Mouse (Mus musculus) gastrocnemius, adult 18-20 months (tissue): ENCODE measurements around the gene F930015N05Rik. TPM values are rescaled to one million over a fixed set of nuclear protein-coding genes. Genes with fewer than 3 reads are reported as not detected.
A peak's percentile ranks its signal among the peaks of the same experiment; 100 is the strongest.

Source experiments
- DNase-seq: peaks from one replicate; pipeline ENCODE4 v3.0.0; 2021; ENCODE audit warnings: low spot score
- long read RNA-seq, 2 experiments: library from polyadenylated mRNA; stranded (forward); transcript quantifications; one replicate each; pipeline ENCODE4 v2.0.0; 2021
- total RNA-seq, 2 experiments: library from RNA; stranded (reverse); gene quantifications; 2 replicates each; pipeline ENCODE4 v1.2.3; 2021

The F930015N05Rik gene
- not detected for total RNA-seq
- long read RNA-seq, experiment 1, result 0 reads
- long read RNA-seq, experiment 2, result 0 reads

- peak; percentile 1 for DNase-seq
Observed at GRCm38 (mm10) chr11:64436412-64436727, at the start of gene F930015N05Rik. F930015N05Rik (minus strand) TSS chr11:64436653.

- DNase-seq, result no peak
Observed at GRCm38 (mm10) chr11:64481445-64481844, 45.0 kb upstream of the F930015N05Rik start.

GRCm38 (mm10) chr11:64473679-64474078 lies 37.2 kb upstream of the F930015N05Rik start:
- no peak for DNase-seq

DNA sequence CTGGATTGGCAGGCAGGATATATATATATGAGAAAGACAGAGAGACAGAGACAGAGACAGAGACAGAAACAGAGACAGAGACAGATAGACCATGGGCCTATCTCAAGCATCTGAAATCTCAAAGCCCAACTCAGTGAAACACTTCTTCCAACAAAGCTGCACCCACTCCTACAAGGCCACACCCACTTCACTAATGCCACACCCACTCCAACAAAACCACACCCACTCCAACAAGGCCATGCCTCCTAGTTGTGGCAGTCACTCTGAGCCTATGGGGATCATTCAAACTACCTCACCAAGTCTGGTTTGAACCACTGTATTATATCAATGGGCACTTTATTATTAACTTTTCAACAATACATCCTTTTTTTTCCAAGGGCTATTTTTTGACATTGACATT lies 34.2 kb upstream of the F930015N05Rik start:
- no peak for DNase-seq

DNA sequence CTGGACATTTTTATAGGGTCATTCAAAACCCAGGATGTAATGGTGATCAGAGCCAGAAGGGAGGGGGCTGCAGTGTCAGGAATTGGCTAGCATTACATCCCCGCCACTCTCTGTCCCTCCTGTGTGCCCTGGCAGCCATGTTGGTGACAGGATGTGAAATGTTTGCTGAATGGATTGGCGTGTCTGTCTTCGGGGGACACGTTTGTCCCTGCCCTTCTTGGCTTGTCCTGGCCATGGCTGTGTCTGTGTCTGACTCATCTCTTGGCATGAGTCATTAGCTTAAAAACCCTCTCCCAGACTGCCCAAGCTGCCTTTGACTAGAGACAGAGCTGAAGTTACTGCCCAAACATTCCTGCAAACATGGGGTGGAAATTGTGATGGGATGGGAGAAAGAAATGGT lies 32.3 kb upstream of the F930015N05Rik start:
- peak; percentile 13 for DNase-seq

DNA sequence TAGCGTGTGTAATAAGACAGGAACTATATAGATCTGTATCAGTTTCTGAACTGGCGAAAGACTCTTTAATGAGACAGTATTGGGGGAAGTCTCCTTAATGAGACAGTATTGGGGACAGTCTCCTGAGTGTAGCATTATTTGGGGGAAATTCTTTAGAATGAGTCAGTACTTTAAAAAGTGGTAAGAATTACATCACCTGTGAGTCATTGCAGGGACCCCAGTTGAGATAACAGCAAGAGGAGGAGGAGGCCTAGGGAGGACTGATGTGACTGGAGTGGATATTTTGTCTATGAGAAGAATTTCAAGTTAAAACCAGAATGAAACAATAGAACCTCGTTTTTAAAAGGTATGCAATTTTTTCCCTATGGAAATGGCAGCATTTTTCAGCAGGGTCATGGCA lies 25.3 kb upstream of the F930015N05Rik start:
- DNase-seq, result no peak

GRCm38 (mm10) chr11:64448586-64449315 lies 12.3 kb upstream of the F930015N05Rik start:
- DNase-seq, result no peak

GRCm38 (mm10) chr11:64445227-64445626 lies 8.8 kb upstream of the F930015N05Rik start:
- no peak for DNase-seq

- DNase-seq, result no peak
Observed at GRCm38 (mm10) chr11:64442701-64443100, 6.2 kb upstream of the F930015N05Rik start.

DNA sequence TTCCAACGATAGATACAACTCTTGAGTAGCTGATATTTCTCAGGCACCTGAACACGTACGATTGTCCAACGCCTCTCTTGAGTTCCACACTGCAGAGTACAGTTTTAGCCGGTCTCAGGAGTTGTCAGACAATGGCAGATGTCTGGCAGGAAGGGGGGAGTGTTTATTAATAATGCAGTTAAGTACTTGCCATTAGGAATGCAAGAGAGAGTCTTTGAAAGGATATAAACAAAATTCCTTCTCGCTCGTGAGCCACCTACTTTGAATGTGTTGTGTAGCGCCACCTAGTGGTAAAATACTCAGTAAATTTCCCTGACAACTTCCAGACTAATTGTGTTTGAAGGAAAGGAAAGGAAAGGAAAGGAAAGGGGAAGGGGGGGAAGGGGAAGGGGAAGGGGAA lies 5.7 kb upstream of the F930015N05Rik start:
- peak; percentile 58 for DNase-seq

DNA sequence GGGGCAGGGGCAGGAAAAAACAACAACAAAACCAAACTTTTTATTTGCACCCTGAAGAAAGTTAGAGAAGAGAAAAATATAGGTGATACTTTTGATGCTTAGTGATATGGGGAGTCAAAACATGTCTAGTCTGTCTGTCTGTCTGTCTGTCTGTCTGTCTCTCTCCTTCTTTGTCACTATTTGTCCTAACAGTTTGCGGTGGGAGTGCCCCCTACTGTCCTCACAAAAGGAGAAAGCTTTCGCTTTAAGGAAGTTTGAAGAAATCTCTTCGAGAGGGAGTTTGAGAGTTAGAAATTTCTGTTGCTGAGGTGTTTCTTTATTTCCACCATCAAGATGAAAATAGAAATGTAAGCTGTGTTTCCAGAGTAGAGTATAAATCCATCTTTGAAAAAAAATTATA lies 2.5 kb upstream of the F930015N05Rik start:
- no peak for DNase-seq

GRCm38 (mm10) chr11:64437721-64438120 lies 1.3 kb upstream of the F930015N05Rik start:
- DNase-seq, result no peak

GRCm38 (mm10) chr11:64436791-64437298 lies 392 bp upstream of the F930015N05Rik start:
- no peak for DNase-seq

DNA sequence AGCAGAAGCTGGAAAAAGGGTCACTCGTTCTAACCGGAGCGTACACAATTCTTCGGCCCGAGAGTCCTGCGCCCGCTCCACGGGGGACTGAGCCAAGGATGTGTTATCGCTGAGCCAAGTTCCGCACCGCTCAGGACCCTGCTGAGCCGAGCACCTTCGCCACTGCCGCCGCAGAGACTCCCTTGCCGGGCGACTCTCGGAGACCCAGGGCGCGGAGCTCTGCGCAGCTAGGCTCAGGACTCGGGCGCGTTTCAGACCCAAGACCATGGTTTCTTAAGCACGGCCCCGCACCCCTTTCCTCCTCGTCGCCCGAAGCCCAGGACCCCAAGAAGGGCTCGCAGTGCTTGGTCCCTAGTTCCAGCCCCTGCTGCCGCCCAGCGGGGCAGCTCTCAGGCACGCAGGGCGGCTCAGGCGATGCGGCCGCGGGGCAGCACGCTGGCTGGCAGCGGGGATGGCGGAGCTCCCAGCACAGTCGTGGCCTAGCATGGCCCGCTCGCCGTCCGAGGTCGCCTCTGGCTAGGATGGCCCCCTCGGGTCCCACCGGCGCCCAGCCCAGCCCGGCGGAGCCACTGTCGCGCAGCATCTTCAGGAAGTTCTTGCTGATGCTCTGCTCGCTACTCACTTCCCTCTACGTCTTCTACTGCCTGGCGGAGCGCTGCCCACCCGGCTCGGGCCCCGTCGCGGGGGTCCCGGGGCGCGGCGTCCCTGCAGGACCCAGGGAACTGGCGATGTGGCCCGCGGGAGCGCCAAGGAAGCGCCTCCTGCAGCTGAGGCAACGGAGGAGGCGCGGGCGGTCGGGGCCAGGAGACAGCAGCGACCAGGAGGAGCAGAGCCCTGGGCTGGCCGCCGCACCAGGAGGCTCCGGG lies 674 bp downstream of the F930015N05Rik start:
- DNase-seq, result peak; percentile 5

DNA sequence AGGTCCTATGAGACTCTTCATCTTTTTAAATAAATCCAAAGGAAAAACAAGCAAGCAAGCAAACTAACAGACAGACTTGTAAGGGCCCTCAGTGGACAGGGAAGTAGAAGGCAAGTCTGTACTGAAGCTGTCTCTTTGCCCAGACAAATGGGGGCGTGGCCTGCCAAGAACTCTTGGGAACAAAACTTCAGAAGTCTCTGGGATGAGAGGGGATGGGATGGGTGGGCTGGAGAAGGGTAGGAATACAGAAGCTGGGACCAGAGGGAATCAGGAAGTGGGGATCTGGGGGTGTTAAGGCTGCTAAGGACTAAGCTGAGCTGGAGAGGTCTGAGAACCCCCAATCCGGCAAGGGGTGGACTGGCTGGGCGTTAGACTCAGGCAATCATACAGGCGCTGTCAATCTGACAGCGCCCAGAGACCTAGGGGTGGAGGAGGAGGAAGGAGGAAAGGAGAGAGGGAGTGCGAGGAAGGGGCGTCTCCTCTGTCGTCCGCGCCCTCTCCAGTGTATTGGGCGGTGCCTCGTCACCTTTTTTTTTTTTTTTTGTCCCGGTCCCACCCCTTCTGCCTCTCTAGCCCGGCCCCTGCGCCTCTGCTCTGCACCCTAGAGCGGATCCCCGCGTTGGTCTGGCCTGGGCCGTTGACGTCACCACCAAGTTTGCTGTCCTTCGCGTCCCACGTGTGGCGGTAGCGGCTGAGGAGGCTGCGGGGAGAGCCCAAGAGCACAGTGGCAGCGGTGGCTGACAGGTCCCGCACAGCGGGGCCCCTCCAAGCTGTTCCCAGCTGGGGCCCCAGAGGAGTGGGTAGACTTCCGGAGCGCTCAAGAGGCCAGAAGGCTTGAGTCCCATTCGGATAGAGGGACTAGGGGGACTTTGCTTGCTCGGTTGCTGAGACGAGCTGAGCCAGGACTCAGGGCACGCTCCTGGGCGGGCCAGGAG lies 1.6 kb downstream of the F930015N05Rik start, which contains the start of gene Hs3st3a1:
Gene Hs3st3a1 (plus strand): TSS at position 722 of the 935 bp plus-strand sequence.
- peak; percentile 49 for DNase-seq

DNA sequence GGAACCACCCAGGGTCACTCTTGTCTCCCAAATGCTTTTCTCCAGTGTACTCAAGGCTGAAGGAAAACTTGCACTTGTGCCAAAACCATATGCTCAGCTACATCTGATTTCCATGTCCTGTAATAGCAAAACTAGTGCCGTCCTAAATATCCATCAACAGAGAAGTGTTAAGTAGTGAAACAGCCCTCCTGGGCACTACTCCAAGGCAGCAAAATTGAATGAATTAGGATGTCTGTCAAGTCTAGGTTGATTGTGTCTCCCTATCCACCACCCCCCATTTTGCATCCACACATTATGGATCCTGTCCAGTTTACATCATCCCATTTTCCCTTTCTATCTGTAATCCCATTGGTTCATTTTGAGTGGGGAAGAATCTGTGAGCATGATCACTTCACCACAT lies 17.5 kb downstream of the F930015N05Rik start:
- no peak for DNase-seq

DNA sequence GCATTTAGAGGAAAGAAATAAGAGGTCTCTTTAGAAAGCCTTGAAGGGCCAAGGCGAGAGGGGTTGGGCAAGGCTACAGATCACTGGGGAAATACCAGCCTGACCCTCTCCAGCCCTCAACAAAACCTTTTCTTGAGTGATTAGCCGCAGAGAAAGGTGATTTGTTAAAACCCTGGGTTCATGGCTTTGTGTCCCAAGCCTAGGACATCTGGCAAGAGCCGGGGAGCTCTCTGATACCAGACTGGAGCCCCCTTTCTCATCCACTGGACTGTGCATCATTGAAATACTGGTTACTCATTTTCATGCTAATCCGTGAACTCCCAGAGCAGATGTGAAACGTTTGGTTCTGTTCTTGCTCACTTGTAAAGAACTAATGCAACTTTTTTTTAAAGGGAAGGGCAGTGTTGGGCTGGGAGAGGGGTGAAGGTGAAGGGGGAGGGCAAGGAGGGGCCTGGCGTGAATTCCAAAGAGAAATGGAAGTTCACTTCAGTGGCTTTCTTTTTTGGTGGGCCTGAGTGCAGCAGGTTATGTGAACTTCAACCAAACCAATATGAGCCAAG lies 35.8 kb downstream of the F930015N05Rik start:
- DNase-seq, result no peak

GRCm38 (mm10) chr11:64397612-64398011 lies 38.8 kb downstream of the F930015N05Rik start:
- no peak for DNase-seq

- DNase-seq, result no peak
Observed at GRCm38 (mm10) chr11:64396949-64397348, 39.5 kb downstream of the F930015N05Rik start.

- no peak for DNase-seq
Observed at GRCm38 (mm10) chr11:64396331-64396881, 40.0 kb downstream of the F930015N05Rik start.

DNA sequence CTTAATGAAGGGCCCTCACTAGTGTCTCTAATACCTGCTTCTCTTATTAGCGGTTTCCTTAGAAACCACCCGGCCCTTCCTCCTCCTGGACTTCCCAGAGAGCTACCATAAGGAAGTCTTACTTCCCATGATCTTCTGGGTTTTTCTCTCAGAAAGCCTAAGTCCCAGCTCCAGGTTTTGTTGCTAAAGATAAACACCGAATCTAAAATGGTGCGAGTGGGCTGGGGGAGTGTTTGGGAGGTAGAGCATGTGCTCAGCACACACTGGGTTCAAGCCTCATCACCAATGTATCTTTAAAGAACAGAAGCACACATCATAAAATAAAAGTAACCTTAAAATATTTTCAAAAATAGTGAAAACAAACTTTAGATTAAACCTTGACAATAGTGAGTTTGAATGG lies 50.1 kb downstream of the F930015N05Rik start:
- DNase-seq, result no peak
